Mouse (Mus musculus) heart, adult 2 months (tissue): ENCODE results near the gene Snx10. TPM values are rescaled to one million over a fixed set of nuclear protein-coding genes. Genes with fewer than 3 reads are reported as not detected.
A peak's percentile ranks its signal among the peaks of the same experiment; 100 is the strongest.

Experiments used
- DNase-seq, 2 experiments: peaks; one replicate each; pipeline ENCODE4 v3.0.0; 2021
- H3K27ac ChIP-seq: fragments of 200-600 bp; 2 replicates; pipeline ENCODE4 v1.8.1; 2022
- H3K27me3 ChIP-seq: fragments of 200-500 bp; 2 replicates; pipeline ENCODE4 v1.6.1; 2012; ENCODE audit warnings: mild to moderate bottlenecking, low read length, inconsistent platforms, mixed read lengths; ENCODE audit not compliant: control insufficient read depth, insufficient read depth
- H3K36me3 ChIP-seq: fragments of 200-500 bp; 2 replicates; pipeline ENCODE4 v1.6.1; 2012; ENCODE audit warnings: low read length, inconsistent platforms; ENCODE audit not compliant: control insufficient read depth, insufficient read depth
- H3K4me1 ChIP-seq: fragments of 200-500 bp; 2 replicates; pipeline ENCODE4 v1.6.1; 2011; ENCODE audit warnings: low read length; ENCODE audit not compliant: control insufficient read depth, insufficient read depth
- H3K4me3 ChIP-seq: fragments of 200-600 bp; 2 replicates; pipeline ENCODE4 v1.8.1; 2022
- H3K79me2 ChIP-seq: fragments of 200-500 bp; replicated peaks from 2 replicates; pipeline ENCODE4 v1.6.1; 2012; ENCODE audit warnings: mild to moderate bottlenecking, inconsistent platforms, low read length, moderate library complexity, mixed read lengths; ENCODE audit not compliant: control insufficient read depth, insufficient read depth
- H3K9ac ChIP-seq: fragments of 200-500 bp; 2 replicates; pipeline ENCODE4 v1.6.1; 2012; ENCODE audit warnings: low read depth, mild to moderate bottlenecking, control low read depth, inconsistent platforms, low read length, mixed read lengths
- CTCF ChIP-seq: fragments of 200-600 bp; IDR thresholded peaks from 2 replicates; pipeline ENCODE4 v1.8.1; 2022; ENCODE audit warnings: antibody characterized with exemption, mild to moderate bottlenecking, moderate library complexity
- EP300 ChIP-seq: fragments of 200-500 bp; IDR thresholded peaks from 2 replicates; pipeline ENCODE4 v1.6.1; 2011; ENCODE audit warnings: low read depth, low read length, control low read depth; ENCODE audit not compliant: insufficient read depth
- POLR2A ChIP-seq: fragments of 200-500 bp; IDR thresholded peaks from 2 replicates; pipeline ENCODE4 v1.6.1; 2011; ENCODE audit warnings: mild to moderate bottlenecking, low read depth, low read length, control low read depth; ENCODE audit not compliant: insufficient read depth
- WGBS: fragments of 180-500 bp; shearing (Covaris S2); methylation state at CpG from one replicate; pipeline ENCODE4 v1.1.7; 2018; 5-methylcytosine and 5-hydroxymethylcytosine counted together
- intact Hi-C: fragments of 180-260 bp; cut with DNase I; formaldehyde crosslinking; loops from one replicate; pipeline ENCODE4 v1.15.1; 2025
- polyA plus RNA-seq: library from polyadenylated mRNA; depleted of rRNA; stranded (reverse); fragments of >200 nt; gene quantifications from 2 replicates; pipeline ENCODE4 v1.2.3, GENCODE M21; 2012
- total RNA-seq, 2 experiments: library from RNA; stranded (reverse); gene quantifications; 2 replicates each; pipeline ENCODE4 v1.2.3; 2021

The Snx10 gene
- total and polyA plus RNA-seq, 3 experiments: 3.9 to 11.4 (median 10.8) TPM

- intact Hi-C loops: no loop called here
- H3K36me3 ChIP-seq: no peaks in the 10 kb centered on the region
- H3K27me3 ChIP-seq: no peaks in the 10 kb centered on the region
- TF ChIP-seq EP300 (no peak), CTCF (no peak), POLR2A (no peak)
- H3K27ac ChIP-seq: no peak overlapping the region
- H3K79me2 ChIP-seq: no peaks in the 10 kb centered on the region
- H3K9ac ChIP-seq: no peak overlapping the region
- no peak overlapping the region for H3K4me3 ChIP-seq
- no peak for DNase-seq
- WGBS: 36% methylated on average over 7 of the region's 7 CpGs
- no peaks in the 10 kb centered on the region; the same call in 1 of the 2 replicates for H3K4me1 ChIP-seq
These were observed 83.1 kb downstream of the Snx10 start for GRCm38 (mm10) chr6:51606803-51607202.

- Histone ChIP-seq H3K36me3 (no peaks in the 10 kb centered on the region), H3K9ac (no peak overlapping the region), H3K4me1 (no peaks in the 10 kb centered on the region; the same call in 1 of the 2 replicates), H3K79me2 (no peaks in the 10 kb centered on the region), H3K4me3 (no peak overlapping the region), H3K27me3 (peaks cover 1% of the 10 kb centered on the region; the same call in 1 of the 2 replicates), H3K27ac (no peak overlapping the region)
- no peak for TF ChIP-seq POLR2A
- no peak for TF ChIP-seq EP300
- TF ChIP-seq CTCF: no peak
- DNase-seq: no peak
- intact Hi-C loops: loop anchor here (5.0 kb wide), 2 partner anchors 111 to 246 kb away; no protein-coding TSS in a partner anchor
- whole genome bisulfite sequencing: 57% methylated on average over 4 of the region's 4 CpGs
These were observed 87.9 kb downstream of the Snx10 start for GRCm38 (mm10) chr6:51611621-51612020.

- Histone ChIP-seq H3K4me3 (peak overlapping the region; percentile 64), H3K27me3 (peaks cover 1% of the 10 kb centered on the region; the same call in 1 of the 2 replicates), H3K4me1 (no peaks in the 10 kb centered on the region; the same call in 1 of the 2 replicates), H3K27ac (peak overlapping the region; percentile 48), H3K79me2 (no peaks in the 10 kb centered on the region), H3K36me3 (no peaks in the 10 kb centered on the region), H3K9ac (peak overlapping the region; percentile 14)
- peak; percentile 64 to 66 for DNase-seq
- intact Hi-C loops: loop anchor here (5.0 kb wide), 2 partner anchors 110 to 245 kb away; no protein-coding TSS in a partner anchor
- TF ChIP-seq CTCF (peak; percentile 71), EP300 (no peak), POLR2A (no peak)
- WGBS: 2% methylated on average over 54 of the region's 54 CpGs
These were observed 88.8 kb downstream of the Snx10 start for GRCm38 (mm10) chr6:51612371-51613051.

GRCm38 (mm10) chr6:51613661-51614060 lies 90.0 kb downstream of the Snx10 start:
- TF ChIP-seq POLR2A (no peak), CTCF (no peak)
- H3K79me2 ChIP-seq: no peaks in the 10 kb centered on the region
- H3K9ac ChIP-seq: no peak overlapping the region
- intact Hi-C loops: loop anchor here (5.0 kb wide), 2 partner anchors 109 to 244 kb away; no protein-coding TSS in a partner anchor
- peaks cover 1% of the 10 kb centered on the region; the same call in 1 of the 2 replicates for H3K27me3 ChIP-seq
- no peaks in the 10 kb centered on the region for H3K36me3 ChIP-seq
- DNase-seq: no peak
- WGBS: 95% methylated on average over 11 of the region's 11 CpGs
- no peak overlapping the region for H3K4me3 ChIP-seq
- H3K4me1 ChIP-seq: no peaks in the 10 kb centered on the region; the same call in 1 of the 2 replicates
- no peak overlapping the region for H3K27ac ChIP-seq

- no peak for TF ChIP-seq EP300
- no peak for TF ChIP-seq POLR2A
- intact Hi-C loops: no loop called here
- DNase-seq: no peak
- Histone ChIP-seq H3K79me2 (no peaks in the 10 kb centered on the region), H3K27ac (no peak overlapping the region), H3K9ac (no peak overlapping the region), H3K4me1 (no peaks in the 10 kb centered on the region; the same call in 1 of the 2 replicates), H3K27me3 (no peaks in the 10 kb centered on the region), H3K4me3 (no peak overlapping the region), H3K36me3 (no peaks in the 10 kb centered on the region)
- 68% methylated on average over 5 of the region's 5 CpGs for WGBS
These were observed 103.1 kb downstream of the Snx10 start for GRCm38 (mm10) chr6:51626843-51627242.

- no peak overlapping the region for H3K9ac ChIP-seq
- no peaks in the 10 kb centered on the region; the same call in 1 of the 2 replicates for H3K4me1 ChIP-seq
- peak overlapping the region; percentile 36 for H3K27ac ChIP-seq
- H3K4me3 ChIP-seq: no peak overlapping the region
- H3K36me3 ChIP-seq: no peaks in the 10 kb centered on the region
- no peaks in the 10 kb centered on the region for H3K27me3 ChIP-seq
- TF ChIP-seq CTCF (no peak), EP300 (no peak), POLR2A (no peak)
- WGBS: 46% methylated on average over 3 of the region's 3 CpGs
- H3K79me2 ChIP-seq: no peaks in the 10 kb centered on the region
- intact Hi-C loops: no loop called here
- no peak for DNase-seq
These were observed 106.0 kb downstream of the Snx10 start for GRCm38 (mm10) chr6:51629671-51630070.
